ENCODE assay signal across 8 mouse cellular contexts in the genomic region with DNA sequence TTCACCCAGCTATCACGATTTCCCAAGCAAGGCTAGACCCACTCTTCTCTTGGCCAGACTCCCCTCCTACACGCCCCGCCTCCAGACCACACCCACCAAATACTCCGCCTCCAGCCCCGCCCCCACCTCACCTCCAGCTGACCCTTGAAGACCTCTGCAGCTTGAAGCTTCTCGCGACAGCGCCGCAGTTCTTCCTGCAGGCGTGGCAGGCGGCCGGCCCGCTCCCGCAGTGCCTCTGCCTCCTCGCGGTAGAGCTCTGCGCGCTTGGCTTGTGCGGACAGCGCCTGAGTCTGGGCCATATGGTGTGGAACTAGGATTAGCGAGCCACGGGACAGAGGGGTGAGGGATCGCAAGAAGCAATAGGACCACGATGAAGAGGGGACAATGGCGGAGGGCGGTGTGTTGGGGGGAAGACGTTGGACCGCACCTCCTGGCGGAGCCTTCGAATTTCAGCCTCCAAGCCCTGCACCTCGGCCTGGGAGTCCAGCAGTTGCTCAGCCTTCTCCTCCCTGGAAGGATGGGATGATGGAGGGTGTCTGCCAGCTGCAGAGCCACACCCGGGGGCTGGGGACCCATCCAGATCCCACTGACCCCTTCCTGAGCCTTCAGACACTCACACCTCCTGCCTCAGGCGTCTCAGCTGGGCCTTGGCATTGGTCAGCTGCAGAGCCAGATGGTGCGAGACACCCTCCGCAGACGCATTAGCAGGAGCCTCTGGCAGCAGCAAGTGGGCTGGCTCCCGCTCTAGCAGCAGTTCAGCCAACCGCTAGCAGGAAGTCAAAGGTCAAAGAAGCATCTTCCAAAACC. TPM values are rescaled to one million over a fixed set of nuclear protein-coding genes. Genes with fewer than 3 reads are reported as not detected.
A peak's percentile ranks its signal among the peaks of the same experiment; 100 is the strongest.
DNase-seq lines count a peak whose midpoint lies in the region; ATAC-seq and TF ChIP-seq lines count a peak whose summit lies in the region.

No protein-coding gene starts in this region.

- WGBS in forebrain, embryonic 12.5 days, result 9% methylated on average over 38 of the region's 38 CpGs
- 8% methylated on average over 38 of the region's 38 CpGs for WGBS in hindbrain, embryonic 15.5 days
- 3% methylated on average over 38 of the region's 38 CpGs for WGBS in lung, embryonic 14.5 days
- 9% methylated on average over 38 of the region's 38 CpGs for WGBS in stomach, embryonic 15.5 days

- 0 out of 2 replicates have a peak overlapping the region, but pooled peaks have one; percentile 19 for H3K27ac ChIP-seq in forebrain, embryonic 12.5 days
- H3K27ac ChIP-seq in hindbrain, embryonic 15.5 days (replicated peaks), result 0 out of 2 replicates have a peak overlapping the region, but pooled peaks have one; percentile 23
- no peak overlapping the region for H3K27ac ChIP-seq in lung, embryonic 14.5 days (ENCODE audit: low read depth)
- no peak overlapping the region for H3K27ac ChIP-seq in stomach, embryonic 15.5 days

- peak overlapping the region; percentile 41 for H3K4me2 ChIP-seq in forebrain, embryonic 12.5 days
- H3K4me2 ChIP-seq in hindbrain, embryonic 15.5 days, result peak overlapping the region; percentile 48
- H3K4me2 ChIP-seq in lung, embryonic 14.5 days, result peak overlapping the region; percentile 54
- H3K4me2 ChIP-seq in stomach, embryonic 15.5 days, result peak overlapping the region; percentile 52

- peak; percentile 91 for DNase-seq in A20 (ENCODE audit: low read depth, low spot score)
- DNase-seq in brain, adult 2 months (ENCODE audit: low read depth, low spot score), result peak; percentile 68
- peak; percentile 75 for DNase-seq in lung, embryonic 14.5 days
- no peak for DNase-seq in spleen, adult 12 weeks (ENCODE audit: low spot score)

- peak; percentile 63 for ATAC-seq in forebrain, embryonic 12.5 days (ENCODE audit: low FRiP score)
- peak; percentile 55 for ATAC-seq in hindbrain, embryonic 15.5 days (ENCODE audit: low FRiP score, low read depth)
- peak; percentile 56; the same call in 1 of the 2 replicates for ATAC-seq in lung, embryonic 14.5 days (ENCODE audit: insufficient read depth)
- ATAC-seq in stomach, embryonic 15.5 days (ENCODE audit: insufficient read depth, low FRiP score, low read depth), result peak; percentile 61; the same call in 1 of the 2 replicates
- no peak for ATAC-seq in activated CD4-positive, CD25-positive, alpha-beta regulatory T cell, adult 4 months

- peaks cover 35% of the 10 kb centered on the region for H3K27me3 ChIP-seq in forebrain, embryonic 12.5 days
- H3K27me3 ChIP-seq in hindbrain, embryonic 15.5 days, result peaks cover 2% of the 10 kb centered on the region
- peaks cover 12% of the 10 kb centered on the region; the same call in 1 of the 2 replicates for H3K27me3 ChIP-seq in lung, embryonic 14.5 days (ENCODE audit: insufficient read depth, low read length)
- H3K27me3 ChIP-seq in stomach, embryonic 15.5 days (replicated peaks), result no peaks in the 10 kb centered on the region

- no peaks in the 10 kb centered on the region for H3K36me3 ChIP-seq in forebrain, embryonic 12.5 days (replicated peaks)
- no peaks in the 10 kb centered on the region for H3K36me3 ChIP-seq in hindbrain, embryonic 15.5 days
- H3K36me3 ChIP-seq in lung, embryonic 14.5 days (ENCODE audit: insufficient read depth), result no peaks in the 10 kb centered on the region
- H3K36me3 ChIP-seq in stomach, embryonic 15.5 days, result no peaks in the 10 kb centered on the region

- peak; percentile 40 for TF ChIP-seq CTCF in lung, embryonic 14.5 days (IDR thresholded peaks at IDR 0.05; ENCODE audit: low read depth)

- peak overlapping the region; percentile 23 for H3K4me3 ChIP-seq in forebrain, embryonic 12.5 days (replicated peaks)
- H3K4me3 ChIP-seq in hindbrain, embryonic 15.5 days, result peak overlapping the region; percentile 15; the same call in 1 of the 2 replicates
- peak overlapping the region; percentile 14 for H3K4me3 ChIP-seq in lung, embryonic 14.5 days (ENCODE audit: low read depth, low read length)
- peak overlapping the region; percentile 25 for H3K4me3 ChIP-seq in stomach, embryonic 15.5 days (replicated peaks)

- H3K9me3 ChIP-seq in forebrain, embryonic 12.5 days, result no peaks in the 10 kb centered on the region
- no peaks in the 10 kb centered on the region for H3K9me3 ChIP-seq in hindbrain, embryonic 15.5 days
- H3K9me3 ChIP-seq in lung, embryonic 14.5 days (ENCODE audit: low read depth, low read length), result no peaks in the 10 kb centered on the region
- H3K9me3 ChIP-seq in stomach, embryonic 15.5 days, result no peaks in the 10 kb centered on the region

- H3K9ac ChIP-seq in forebrain, embryonic 12.5 days, result no peak overlapping the region
- H3K9ac ChIP-seq in hindbrain, embryonic 15.5 days, result no peak overlapping the region
- H3K9ac ChIP-seq in lung, embryonic 14.5 days, result peak overlapping the region; percentile 26; the same call in 1 of the 2 replicates
- no peak overlapping the region for H3K9ac ChIP-seq in stomach, embryonic 15.5 days

- H3K4me1 ChIP-seq in forebrain, embryonic 12.5 days, result peaks cover 21% of the 10 kb centered on the region
- H3K4me1 ChIP-seq in hindbrain, embryonic 15.5 days (replicated peaks), result peaks cover 24% of the 10 kb centered on the region
- 0 out of 2 replicates have a peak, but pooled peaks cover 7% of the 10 kb centered on the region for H3K4me1 ChIP-seq in lung, embryonic 14.5 days (ENCODE audit: insufficient read depth)
- peaks cover 13% of the 10 kb centered on the region; the same call in 1 of the 2 replicates for H3K4me1 ChIP-seq in stomach, embryonic 15.5 days

RNA-seq across cellular contexts. Expression of a gene that starts 2.6 kb away (rescaled TPM):
- polyA plus RNA-seq in forebrain, embryonic 12.5 days (2016; fragmentation: Nextera tagmentation; extraction: Ambion mirVana), result 0.43 and 1.1 TPM in 2 replicates
- polyA plus RNA-seq in hindbrain, embryonic 15.5 days (2015; fragmentation: Nextera tagmentation; extraction: Ambion mirVana), result 0.79 and 1.1 TPM in 2 replicates
- polyA plus RNA-seq in lung, embryonic 14.5 days (2014; fragmentation: Nextera tagmentation; extraction: Ambion mirVana), result 1.0 and 1.5 TPM in 2 replicates
- polyA plus RNA-seq in stomach, embryonic 15.5 days (2015; fragmentation: Nextera tagmentation; extraction: Ambion mirVana), result 1.7 and 1.9 TPM in 2 replicates
- 1 to 10 TPM; 3.8 to 6.5 TPM for polyA plus RNA-seq in activated CD4-positive, CD25-positive, alpha-beta regulatory T cell, adult 4 months (2017; shearing (Covaris generic))

RNA-seq across cellular contexts. Expression of a gene that starts 15.0 kb away (rescaled TPM):
- polyA plus RNA-seq in forebrain, embryonic 12.5 days (2016; fragmentation: Nextera tagmentation; extraction: Ambion mirVana), result 6.2 and 8.2 TPM in 2 replicates
- polyA plus RNA-seq in hindbrain, embryonic 15.5 days (2015; fragmentation: Nextera tagmentation; extraction: Ambion mirVana), result 13.3 and 15.8 TPM in 2 replicates
- polyA plus RNA-seq in lung, embryonic 14.5 days (2014; fragmentation: Nextera tagmentation; extraction: Ambion mirVana), result 28.6 and 29.8 TPM in 2 replicates
- polyA plus RNA-seq in stomach, embryonic 15.5 days (2015; fragmentation: Nextera tagmentation; extraction: Ambion mirVana), result 28.1 and 30.1 TPM in 2 replicates
- polyA plus RNA-seq in activated CD4-positive, CD25-positive, alpha-beta regulatory T cell, adult 4 months (2017; shearing (Covaris generic)), result 1 to 10 TPM; 6.2 to 9.2 TPM

RNA-seq across cellular contexts. Expression of a gene that starts 54.1 kb away (rescaled TPM):
- 137 and 138 TPM in 2 replicates for polyA plus RNA-seq in forebrain, embryonic 12.5 days (2016; fragmentation: Nextera tagmentation; extraction: Ambion mirVana)
- polyA plus RNA-seq in hindbrain, embryonic 15.5 days (2015; fragmentation: Nextera tagmentation; extraction: Ambion mirVana), result 104 TPM in 2 replicates
- polyA plus RNA-seq in lung, embryonic 14.5 days (2014; fragmentation: Nextera tagmentation; extraction: Ambion mirVana), result 151 and 155 TPM in 2 replicates
- polyA plus RNA-seq in stomach, embryonic 15.5 days (2015; fragmentation: Nextera tagmentation; extraction: Ambion mirVana), result 130 and 135 TPM in 2 replicates
- polyA plus RNA-seq in activated CD4-positive, CD25-positive, alpha-beta regulatory T cell, adult 4 months (2017; shearing (Covaris generic)), result 100 to 1,000 TPM; 183 to 217 TPM

RNA-seq across cellular contexts. Expression of a gene that starts 54.5 kb away (rescaled TPM):
- 148 and 160 TPM in 2 replicates for polyA plus RNA-seq in forebrain, embryonic 12.5 days (2016; fragmentation: Nextera tagmentation; extraction: Ambion mirVana)
- 375 and 392 TPM in 2 replicates for polyA plus RNA-seq in hindbrain, embryonic 15.5 days (2015; fragmentation: Nextera tagmentation; extraction: Ambion mirVana)
- polyA plus RNA-seq in lung, embryonic 14.5 days (2014; fragmentation: Nextera tagmentation; extraction: Ambion mirVana), result 151 and 153 TPM in 2 replicates
- 228 and 279 TPM in 2 replicates for polyA plus RNA-seq in stomach, embryonic 15.5 days (2015; fragmentation: Nextera tagmentation; extraction: Ambion mirVana)
- polyA plus RNA-seq in activated CD4-positive, CD25-positive, alpha-beta regulatory T cell, adult 4 months (2017; shearing (Covaris generic)), result 100 to 1,000 TPM; 244 to 253 TPM

Comparison
In these comparisons a context has a peak if more than half of its experiments do, and no peak if none do; other contexts are left out.
1. H3K27ac ChIP-seq: peak in forebrain, embryonic 12.5 days (single experiment) and hindbrain, embryonic 15.5 days (single experiment); none in lung, embryonic 14.5 days (single experiment) and stomach, embryonic 15.5 days (single experiment).
2. Peak in every context shown above with its lines, with median percentiles within 50 percentile points of each other: H3K4me2 ChIP-seq and H3K4me3 ChIP-seq.